Mouse (Mus musculus) c-Kit-negative CD71-positive TER-119-positive erythroid progenitor cells, embryonic 14.5 days (primary cell): ENCODE data around the gene Arsa.
A peak's percentile ranks its signal among the peaks of the same experiment; 100 is the strongest.

Source experiments
- DNase-seq: peaks from one replicate; pipeline ENCODE4 v3.0.0-alpha.2; 2013; ENCODE audit warnings: low read depth, low spot score

Gene Arsa

GRCm38 (mm10) chr15:89496131-89496530 is 18.9 kb upstream of the Arsa start:
- DNase-seq = no peak

GRCm38 (mm10) chr15:89494970-89495369 is 17.7 kb upstream of the Arsa start:
- no peak for DNase-seq

GRCm38 (mm10) chr15:89488611-89489117 is 11.4 kb upstream of the Arsa start:
- DNase-seq = no peak

GRCm38 (mm10) chr15:89488182-89488581 is 11.0 kb upstream of the Arsa start:
- DNase-seq = no peak

GRCm38 (mm10) chr15:89480584-89480983 is 3.4 kb upstream of the Arsa start:
- DNase-seq = no peak

GRCm38 (mm10) chr15:89478622-89479021 is 1.4 kb upstream of the Arsa start:
- no peak for DNase-seq

GRCm38 (mm10) chr15:89477806-89478205 is 581 bp upstream of the Arsa start:
- DNase-seq = no peak

- no peak for DNase-seq
These were observed 780 bp downstream of the Arsa start for GRCm38 (mm10) chr15:89476475-89476815.

GRCm38 (mm10) chr15:89475611-89476474 is 1.4 kb downstream of the Arsa start:
- peak; percentile 81 for DNase-seq

GRCm38 (mm10) chr15:89475293-89475600 is 2.0 kb downstream of the Arsa start:
- DNase-seq = no peak

- no peak for DNase-seq
These were observed 2.5 kb downstream of the Arsa start for GRCm38 (mm10) chr15:89474596-89475292.

GRCm38 (mm10) chr15:89473921-89474320 is 3.3 kb downstream of the Arsa start:
- no peak for DNase-seq

GRCm38 (mm10) chr15:89473370-89473769 is 3.9 kb downstream of the Arsa start:
- DNase-seq = no peak

GRCm38 (mm10) chr15:89471476-89471875 is 5.7 kb downstream of the Arsa start:
- DNase-seq = no peak

GRCm38 (mm10) chr15:89468577-89468976 is 8.6 kb downstream of the Arsa start:
- no peak for DNase-seq

GRCm38 (mm10) chr15:89465052-89465451 is 12.2 kb downstream of the Arsa start:
- DNase-seq = no peak

GRCm38 (mm10) chr15:89463334-89464235 is 13.6 kb downstream of the Arsa start:
- DNase-seq = no peak

GRCm38 (mm10) chr15:89462176-89462575 is 15.0 kb downstream of the Arsa start:
- DNase-seq = no peak

GRCm38 (mm10) chr15:89461321-89461720 is 15.9 kb downstream of the Arsa start:
- DNase-seq = no peak

GRCm38 (mm10) chr15:89460298-89460697 is 16.9 kb downstream of the Arsa start:
- no peak for DNase-seq

- DNase-seq = no peak
These were observed 17.4 kb downstream of the Arsa start for GRCm38 (mm10) chr15:89459821-89460220.

- no peak for DNase-seq
These were observed 18.3 kb downstream of the Arsa start for GRCm38 (mm10) chr15:89458942-89459341.
